Mouse (Mus musculus): ENCODE measurements at regions not wholly inside any gene's neighbourhood (a gene's known extent, or its start where the extent isn't known, plus 50 kb on each side); places are given as distances from the start of the nearest gene placed in this dataset.

DNA sequence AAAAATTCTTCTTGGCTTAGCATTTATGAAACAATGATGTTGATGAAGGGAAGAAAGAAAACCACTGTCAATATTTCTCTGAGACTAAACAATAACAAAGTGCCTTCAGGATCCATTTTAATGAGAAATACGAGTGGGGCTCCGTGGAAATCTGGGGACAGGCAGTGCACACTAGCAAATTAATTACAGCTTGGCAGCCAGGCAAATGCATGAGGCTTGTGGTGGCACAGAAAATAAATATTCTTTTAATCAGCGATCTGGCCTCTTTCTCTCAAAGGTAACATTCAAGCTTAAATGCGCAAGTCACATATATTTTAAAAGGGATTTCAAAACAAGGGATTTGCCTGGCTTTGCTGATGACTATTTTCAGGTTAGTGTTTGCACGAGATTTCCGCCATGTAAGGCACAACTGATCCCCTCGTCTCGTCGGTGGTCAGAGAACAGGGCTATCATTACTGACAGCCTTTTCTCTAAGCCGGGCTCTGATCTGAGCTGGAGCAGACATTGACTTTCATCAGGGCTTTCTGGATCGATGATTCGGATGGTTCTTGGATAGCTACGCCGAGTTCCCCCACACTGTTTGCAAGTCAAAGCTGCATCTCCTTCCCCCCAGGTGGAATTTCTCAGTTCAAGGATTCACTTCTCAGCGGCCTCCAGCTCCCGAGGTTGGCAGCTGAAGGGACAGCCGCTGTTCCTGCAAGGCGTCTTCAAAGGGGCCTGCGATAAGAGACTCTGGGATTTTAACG, 109.1 kb upstream of the Ptbp2 start:
- Histone ChIP-seq H3K9me3 (ENCODE audit: control insufficient read depth, low read length) (no peaks in the 10 kb centered on the region), H3K27me3 (replicated peaks; ENCODE audit: control insufficient read depth, insufficient read depth, low read length) (no peaks in the 10 kb centered on the region), H3K4me2 (ENCODE audit: low read depth, low read length) (peak overlapping the region; percentile 64), H3K27ac (replicated peaks; ENCODE audit: low read depth, low read length) (no peak overlapping the region; the same call in 1 of the 2 replicates), H3K36me3 (ENCODE audit: control insufficient read depth, insufficient read depth, low read length) (no peaks in the 10 kb centered on the region), H3K9ac (ENCODE audit: low read depth, low read length) (peak overlapping the region; percentile 58), H3K4me3 (ENCODE audit: low read depth, low read length) (peak overlapping the region; percentile 27), H3K4me1 (ENCODE audit: control insufficient read depth, insufficient read depth, low read length) (0 out of 2 replicates have a peak, but pooled peaks cover 12% of the 10 kb centered on the region)
- 11% methylated on average over 20 of the region's 20 CpGs for WGBS
- DNase-seq (ENCODE audit: low spot score), result peak; percentile 26
- no peak for ATAC-seq (ENCODE audit: low read depth)

GRCm38 (mm10) chr3:119892533-119893164, 108.4 kb upstream of the Ptbp2 start:
- H3K27ac ChIP-seq (replicated peaks; ENCODE audit: low read depth, low read length), result no peak overlapping the region
- no peak overlapping the region for H3K9ac ChIP-seq (ENCODE audit: low read depth, low read length)
- H3K4me2 ChIP-seq (ENCODE audit: low read depth, low read length), result no peak overlapping the region
- H3K36me3 ChIP-seq (ENCODE audit: control insufficient read depth, insufficient read depth, low read length), result no peaks in the 10 kb centered on the region
- no peak overlapping the region for H3K4me3 ChIP-seq (ENCODE audit: low read depth, low read length)
- no peak for DNase-seq (ENCODE audit: low spot score)
- WGBS, result 60% methylated on average over 9 of the region's 9 CpGs
- ATAC-seq (ENCODE audit: low read depth), result no peak
- H3K27me3 ChIP-seq (replicated peaks; ENCODE audit: control insufficient read depth, insufficient read depth, low read length), result no peaks in the 10 kb centered on the region
- H3K9me3 ChIP-seq (ENCODE audit: control insufficient read depth, low read length), result no peaks in the 10 kb centered on the region
- 0 out of 2 replicates have a peak, but pooled peaks cover 12% of the 10 kb centered on the region for H3K4me1 ChIP-seq (ENCODE audit: control insufficient read depth, insufficient read depth, low read length)

- WGBS, result 43% methylated on average over 4 of the region's 4 CpGs
- Histone ChIP-seq H3K27me3 (replicated peaks; ENCODE audit: control insufficient read depth, insufficient read depth, low read length) (no peaks in the 10 kb centered on the region), H3K9ac (ENCODE audit: low read depth, low read length) (no peak overlapping the region), H3K4me1 (ENCODE audit: control insufficient read depth, insufficient read depth, low read length) (0 out of 2 replicates have a peak, but pooled peaks cover 12% of the 10 kb centered on the region), H3K4me3 (ENCODE audit: low read depth, low read length) (no peak overlapping the region), H3K9me3 (ENCODE audit: control insufficient read depth, low read length) (no peaks in the 10 kb centered on the region), H3K27ac (replicated peaks; ENCODE audit: low read depth, low read length) (no peak overlapping the region), H3K4me2 (ENCODE audit: low read depth, low read length) (no peak overlapping the region), H3K36me3 (ENCODE audit: control insufficient read depth, insufficient read depth, low read length) (no peaks in the 10 kb centered on the region)
- no peak for ATAC-seq (ENCODE audit: low read depth)
- peak; percentile 10 for DNase-seq (ENCODE audit: low spot score)
Measured at GRCm38 (mm10) chr3:119890911-119891310, 106.6 kb upstream of the Ptbp2 start.

GRCm38 (mm10) chr3:119888487-119888886, 104.2 kb upstream of the Ptbp2 start:
- Histone ChIP-seq H3K4me2 (ENCODE audit: low read depth, low read length) (no peak overlapping the region), H3K9me3 (ENCODE audit: control insufficient read depth, low read length) (no peaks in the 10 kb centered on the region), H3K36me3 (ENCODE audit: control insufficient read depth, insufficient read depth, low read length) (no peaks in the 10 kb centered on the region), H3K4me1 (ENCODE audit: control insufficient read depth, insufficient read depth, low read length) (0 out of 2 replicates have a peak, but pooled peaks cover 4% of the 10 kb centered on the region), H3K27ac (replicated peaks; ENCODE audit: low read depth, low read length) (no peak overlapping the region), H3K4me3 (ENCODE audit: low read depth, low read length) (no peak overlapping the region), H3K9ac (ENCODE audit: low read depth, low read length) (no peak overlapping the region), H3K27me3 (replicated peaks; ENCODE audit: control insufficient read depth, insufficient read depth, low read length) (no peaks in the 10 kb centered on the region)
- WGBS, result 95% methylated on average over 3 of the region's 3 CpGs
- no peak for ATAC-seq (ENCODE audit: low read depth)
- DNase-seq (ENCODE audit: low spot score), result no peak

DNA sequence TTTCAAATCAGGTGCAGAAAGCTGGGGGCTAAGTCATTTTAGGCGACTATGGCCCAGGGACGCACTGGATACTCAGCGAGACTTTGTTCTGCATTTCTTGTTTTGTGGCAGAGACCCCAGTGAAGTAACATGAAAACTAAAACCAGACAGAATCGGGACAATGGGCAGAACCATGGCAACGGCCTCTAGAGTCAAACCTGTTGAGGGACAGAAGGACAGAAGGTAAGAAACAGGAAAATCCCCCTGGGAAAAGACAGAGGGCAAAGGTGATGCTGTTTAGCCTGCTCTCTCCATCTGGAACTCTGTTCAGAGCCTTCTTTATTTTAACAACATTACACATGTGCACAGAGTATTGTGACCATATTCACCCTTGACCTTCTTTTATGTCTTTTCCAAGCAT, 92.1 kb upstream of the Ptbp2 start:
- H3K27ac ChIP-seq (replicated peaks; ENCODE audit: low read depth, low read length), result no peak overlapping the region
- H3K4me2 ChIP-seq (ENCODE audit: low read depth, low read length), result no peak overlapping the region
- no peaks in the 10 kb centered on the region for H3K27me3 ChIP-seq (replicated peaks; ENCODE audit: control insufficient read depth, insufficient read depth, low read length)
- no peaks in the 10 kb centered on the region for H3K36me3 ChIP-seq (ENCODE audit: control insufficient read depth, insufficient read depth, low read length)
- H3K9me3 ChIP-seq (ENCODE audit: control insufficient read depth, low read length), result no peaks in the 10 kb centered on the region
- no peak for DNase-seq (ENCODE audit: low spot score)
- ATAC-seq (ENCODE audit: low read depth), result no peak
- H3K9ac ChIP-seq (ENCODE audit: low read depth, low read length), result no peak overlapping the region
- H3K4me1 ChIP-seq (ENCODE audit: control insufficient read depth, insufficient read depth, low read length), result no peaks in the 10 kb centered on the region
- 68% methylated on average over 5 of the region's 5 CpGs for WGBS
- no peak overlapping the region for H3K4me3 ChIP-seq (ENCODE audit: low read depth, low read length)

DNA sequence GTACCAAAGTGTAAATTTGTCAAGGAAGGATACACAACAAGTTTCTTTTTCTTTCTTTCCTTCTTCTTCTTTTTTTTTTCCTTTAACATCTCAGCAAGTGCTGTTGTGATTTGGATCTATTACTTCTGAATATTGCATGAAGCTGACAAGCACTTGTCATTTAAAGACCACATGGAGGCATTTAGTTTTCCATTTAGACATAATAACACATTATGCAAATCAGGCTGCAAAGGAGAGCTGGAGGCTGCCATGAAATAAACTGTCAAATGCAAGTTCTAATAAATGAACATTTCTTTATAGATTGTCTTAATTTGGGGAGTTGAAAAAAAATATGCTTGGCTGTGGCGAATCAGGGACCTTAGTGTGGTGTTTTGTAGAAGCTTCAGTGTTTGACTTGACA, 90.8 kb upstream of the Ptbp2 start:
- no peaks in the 10 kb centered on the region for H3K9me3 ChIP-seq (ENCODE audit: control insufficient read depth, low read length)
- no peaks in the 10 kb centered on the region for H3K27me3 ChIP-seq (replicated peaks; ENCODE audit: control insufficient read depth, insufficient read depth, low read length)
- H3K4me3 ChIP-seq (ENCODE audit: low read depth, low read length), result no peak overlapping the region
- no peak overlapping the region for H3K27ac ChIP-seq (replicated peaks; ENCODE audit: low read depth, low read length)
- no peak overlapping the region for H3K9ac ChIP-seq (ENCODE audit: low read depth, low read length)
- WGBS, result 84% methylated on average over 1 of the region's 1 CpGs
- no peaks in the 10 kb centered on the region for H3K4me1 ChIP-seq (ENCODE audit: control insufficient read depth, insufficient read depth, low read length)
- DNase-seq (ENCODE audit: low spot score) (no peak), ATAC-seq (ENCODE audit: low read depth) (no peak)
- no peak overlapping the region for H3K4me2 ChIP-seq (ENCODE audit: low read depth, low read length)
- H3K36me3 ChIP-seq (ENCODE audit: control insufficient read depth, insufficient read depth, low read length), result no peaks in the 10 kb centered on the region

DNA sequence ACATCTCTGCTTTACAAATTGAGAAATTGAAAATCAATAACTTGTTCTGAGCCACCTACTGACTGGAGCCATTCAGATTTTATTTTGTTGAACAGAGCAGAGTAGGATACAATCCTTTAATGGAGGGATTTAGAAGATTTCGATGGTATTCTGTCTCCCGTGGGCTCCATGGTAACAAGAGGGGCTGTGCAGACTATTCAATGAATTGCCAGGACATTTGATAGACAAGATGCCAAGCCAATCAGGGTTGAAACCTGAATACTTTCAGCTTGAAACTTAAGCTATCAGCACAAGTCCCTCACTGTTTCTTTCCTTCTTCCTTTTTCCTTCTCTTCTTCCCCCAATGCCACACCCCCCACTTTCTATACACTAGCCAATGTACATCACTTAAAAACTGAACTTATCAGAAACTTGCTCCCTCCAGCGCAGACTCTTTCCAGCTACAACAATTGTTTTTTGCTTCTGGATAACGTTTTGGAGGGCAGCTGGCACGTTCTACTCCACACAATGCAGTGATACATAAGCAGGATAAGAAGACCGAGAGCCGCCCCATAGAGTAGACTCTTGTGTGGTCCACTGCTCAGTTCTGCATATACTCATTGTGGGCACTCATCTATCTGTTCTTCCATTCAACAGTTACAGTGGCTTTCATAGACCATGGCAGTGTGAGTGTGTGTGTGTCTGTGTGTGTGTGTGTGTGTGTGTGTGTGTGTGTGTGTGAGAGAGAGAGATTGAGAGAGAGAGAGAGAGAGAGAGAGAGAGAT, 78.1 kb upstream of the Ptbp2 start:
- Histone ChIP-seq H3K27ac (replicated peaks; ENCODE audit: low read depth, low read length) (no peak overlapping the region), H3K4me3 (ENCODE audit: low read depth, low read length) (no peak overlapping the region), H3K4me2 (ENCODE audit: low read depth, low read length) (no peak overlapping the region), H3K27me3 (replicated peaks; ENCODE audit: control insufficient read depth, insufficient read depth, low read length) (no peaks in the 10 kb centered on the region), H3K4me1 (ENCODE audit: control insufficient read depth, insufficient read depth, low read length) (no peaks in the 10 kb centered on the region), H3K36me3 (ENCODE audit: control insufficient read depth, insufficient read depth, low read length) (no peaks in the 10 kb centered on the region), H3K9ac (ENCODE audit: low read depth, low read length) (no peak overlapping the region), H3K9me3 (ENCODE audit: control insufficient read depth, low read length) (no peaks in the 10 kb centered on the region)
- ATAC-seq (ENCODE audit: low read depth), result no peak
- DNase-seq (ENCODE audit: low spot score), result peak; percentile 68
- WGBS, result 74% methylated on average over 7 of the region's 7 CpGs
